Mouse (Mus musculus) spleen, embryonic (tissue): ENCODE results near the gene Barx2.

Experiments
- CTCF ChIA-PET: fragments of 350-600 bp; sonication (Branson Sonifier 250); formaldehyde crosslinking; loops from one replicate; lab custom pipeline; 2022; lab: Charles Lee

The Barx2 gene

DNA sequence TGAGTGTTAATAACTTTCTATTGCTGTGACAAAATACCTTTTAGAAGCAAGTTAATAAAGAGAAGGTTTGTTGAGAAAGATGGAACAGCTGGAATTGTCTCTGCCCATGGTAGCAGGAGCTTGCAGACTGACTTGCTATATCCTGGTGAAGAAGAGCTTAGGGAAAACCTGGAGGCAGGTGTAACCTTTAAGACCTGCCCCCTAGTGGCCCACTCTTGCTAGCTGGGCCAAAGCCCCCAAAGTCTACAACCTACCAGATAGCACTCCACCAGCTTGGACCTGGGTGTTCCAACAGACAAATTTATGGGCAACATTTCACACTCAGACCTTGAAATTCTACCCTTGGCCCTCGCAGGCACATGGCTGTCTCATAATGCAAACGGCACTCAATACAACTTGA lies 104.5 kb downstream of the Barx2 start:
- CTCF ChIA-PET, result no interaction called here

DNA sequence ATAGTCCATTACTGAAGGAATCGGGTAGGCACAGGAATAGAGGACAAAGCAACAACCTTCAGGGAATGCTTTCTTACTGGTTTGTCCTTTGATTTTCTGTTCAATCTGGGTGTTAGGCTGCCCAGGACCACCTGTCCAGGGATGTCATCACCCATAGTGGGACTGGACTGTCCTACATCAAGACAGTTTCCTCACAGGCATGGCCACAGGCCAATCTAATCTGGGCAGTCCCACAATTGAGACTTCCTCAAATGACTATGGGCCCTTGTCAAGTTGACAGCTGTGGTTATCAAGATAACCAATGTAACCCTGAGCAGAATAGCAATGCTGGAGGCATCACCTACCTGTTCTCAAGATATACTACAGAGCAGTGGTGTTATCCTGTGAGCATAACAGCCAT lies 110.6 kb downstream of the Barx2 start:
- CTCF ChIA-PET, result no interaction called here
